ENCODE assay signal across 23 mouse cellular contexts in the genomic region with DNA sequence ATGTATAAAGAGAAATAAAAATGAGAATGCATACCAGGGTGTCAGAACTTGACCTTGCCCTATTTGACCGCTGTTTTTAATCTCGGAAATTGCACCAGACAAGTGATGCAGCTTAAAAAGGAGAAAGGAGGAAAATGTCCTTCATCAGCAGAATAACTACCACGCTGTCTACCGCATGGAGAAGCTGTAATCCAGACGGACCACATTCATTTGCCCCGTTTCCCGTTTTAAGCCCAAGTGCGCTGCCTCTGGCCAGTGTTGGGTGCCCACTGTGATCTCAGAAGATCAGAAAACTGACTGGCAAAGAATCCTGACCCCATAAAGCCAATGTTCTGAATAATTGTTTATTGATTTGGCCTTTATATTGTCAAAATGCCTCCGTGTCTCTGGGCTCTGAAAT. TPM values are rescaled to one million over a fixed set of nuclear protein-coding genes. Genes with fewer than 3 reads are reported as not detected.
"Had no signal": no experiment of that assay in that cellular context is flagged by ENCODE, and none has a peak within 500 bp of the region (broad histone marks: within the 10 kb centered on the region; RNA-seq: fewer than 3 reads in every experiment).

No protein-coding gene starts in this region.

- H3K9ac ChIP-seq: limb, embryonic 13.5 days; liver, embryonic 13.5 days; midbrain, embryonic 12.5 days; midbrain, embryonic 15.5 days; neural tube, embryonic 12.5 days; neural tube, embryonic 15.5 days had no signal

- DNase-seq: kidney, adult 2 months; kidney, postnatal 25 days; liver, embryonic 13.5 days; lung, adult 2 months; lung, postnatal 14 days; lung, postnatal 4 days; right cerebral cortex, adult 18-20 months; right cerebral cortex, postnatal 14 days; thymus, adult 2 months; thymus, postnatal 14 days; thymus, postnatal 4 days had no signal

- H3K4me2 ChIP-seq: limb, embryonic 13.5 days; liver, embryonic 13.5 days; midbrain, embryonic 12.5 days; midbrain, embryonic 15.5 days; neural tube, embryonic 12.5 days; neural tube, embryonic 15.5 days had no signal

- H3K4me3 ChIP-seq: limb, embryonic 10.5 days; limb, embryonic 13.5 days; liver, embryonic 13.5 days; megakaryocyte, embryonic 14.5 days; midbrain, embryonic 12.5 days; midbrain, embryonic 15.5 days; neural tube, embryonic 12.5 days; neural tube, embryonic 15.5 days had no signal

- ATAC-seq: intestine, postnatal 0 days; midbrain, embryonic 15.5 days had no signal

- H3K36me3 ChIP-seq: limb, embryonic 10.5 days; limb, embryonic 13.5 days; liver, embryonic 13.5 days; midbrain, embryonic 12.5 days; midbrain, embryonic 15.5 days; neural tube, embryonic 12.5 days; neural tube, embryonic 15.5 days had no signal

- H3K9me3 ChIP-seq: limb, embryonic 10.5 days; limb, embryonic 13.5 days; liver, embryonic 13.5 days; megakaryocyte, embryonic 14.5 days; midbrain, embryonic 12.5 days; midbrain, embryonic 15.5 days; neural tube, embryonic 12.5 days; neural tube, embryonic 15.5 days had no signal

- H3K27ac ChIP-seq: kidney, postnatal 0 days; limb, embryonic 10.5 days; limb, embryonic 13.5 days; liver, embryonic 13.5 days; midbrain, embryonic 12.5 days; midbrain, embryonic 15.5 days; neural tube, embryonic 12.5 days; neural tube, embryonic 15.5 days; stomach, postnatal 0 days had no signal

- H3K27me3 ChIP-seq: limb, embryonic 13.5 days; liver, embryonic 13.5 days; midbrain, embryonic 12.5 days; midbrain, embryonic 15.5 days; neural tube, embryonic 12.5 days; neural tube, embryonic 15.5 days had no signal

- H3K4me1 ChIP-seq: midbrain, embryonic 12.5 days; midbrain, embryonic 15.5 days; neural tube, embryonic 12.5 days; neural tube, embryonic 15.5 days had no signal

RNA-seq across cellular contexts. Expression of gene Gpr65, which starts 2.7 kb away (rescaled TPM):
- total RNA-seq: layer of hippocampus, postnatal 10 days; left cerebral cortex, postnatal 25 days had no signal
